Mouse (Mus musculus) heart, adult 2 months (tissue): ENCODE measurements at regions not wholly inside any gene's neighbourhood (a gene's known extent, or its start where the extent isn't known, plus 50 kb on each side); places are given as distances from the start of the nearest gene placed in this dataset.

ENCODE experiments used
- DNase-seq, 2 experiments: peaks; one replicate each; pipeline ENCODE4 v3.0.0; 2021
- H3K27ac ChIP-seq: fragments of 200-600 bp; 2 replicates; pipeline ENCODE4 v1.8.1; 2022
- H3K27me3 ChIP-seq: fragments of 200-500 bp; 2 replicates; pipeline ENCODE4 v1.6.1; 2012; ENCODE audit warnings: mild to moderate bottlenecking, low read length, inconsistent platforms, mixed read lengths; ENCODE audit not compliant: control insufficient read depth, insufficient read depth
- H3K36me3 ChIP-seq: fragments of 200-500 bp; 2 replicates; pipeline ENCODE4 v1.6.1; 2012; ENCODE audit warnings: low read length, inconsistent platforms; ENCODE audit not compliant: control insufficient read depth, insufficient read depth
- H3K4me1 ChIP-seq: fragments of 200-500 bp; 2 replicates; pipeline ENCODE4 v1.6.1; 2011; ENCODE audit warnings: low read length; ENCODE audit not compliant: control insufficient read depth, insufficient read depth
- H3K4me3 ChIP-seq: fragments of 200-600 bp; 2 replicates; pipeline ENCODE4 v1.8.1; 2022
- H3K79me2 ChIP-seq: fragments of 200-500 bp; replicated peaks from 2 replicates; pipeline ENCODE4 v1.6.1; 2012; ENCODE audit warnings: mild to moderate bottlenecking, inconsistent platforms, low read length, moderate library complexity, mixed read lengths; ENCODE audit not compliant: control insufficient read depth, insufficient read depth
- H3K9ac ChIP-seq: fragments of 200-500 bp; 2 replicates; pipeline ENCODE4 v1.6.1; 2012; ENCODE audit warnings: low read depth, mild to moderate bottlenecking, control low read depth, inconsistent platforms, low read length, mixed read lengths
- CTCF ChIP-seq: fragments of 200-600 bp; IDR thresholded peaks from 2 replicates; pipeline ENCODE4 v1.8.1; 2022; ENCODE audit warnings: antibody characterized with exemption, mild to moderate bottlenecking, moderate library complexity
- EP300 ChIP-seq: fragments of 200-500 bp; IDR thresholded peaks from 2 replicates; pipeline ENCODE4 v1.6.1; 2011; ENCODE audit warnings: low read depth, low read length, control low read depth; ENCODE audit not compliant: insufficient read depth
- POLR2A ChIP-seq: fragments of 200-500 bp; IDR thresholded peaks from 2 replicates; pipeline ENCODE4 v1.6.1; 2011; ENCODE audit warnings: mild to moderate bottlenecking, low read depth, low read length, control low read depth; ENCODE audit not compliant: insufficient read depth
- WGBS: fragments of 180-500 bp; shearing (Covaris S2); methylation state at CpG from one replicate; pipeline ENCODE4 v1.1.7; 2018; 5-methylcytosine and 5-hydroxymethylcytosine counted together
- intact Hi-C: fragments of 180-260 bp; cut with DNase I; formaldehyde crosslinking; loops from one replicate; pipeline ENCODE4 v1.15.1; 2025

DNA sequence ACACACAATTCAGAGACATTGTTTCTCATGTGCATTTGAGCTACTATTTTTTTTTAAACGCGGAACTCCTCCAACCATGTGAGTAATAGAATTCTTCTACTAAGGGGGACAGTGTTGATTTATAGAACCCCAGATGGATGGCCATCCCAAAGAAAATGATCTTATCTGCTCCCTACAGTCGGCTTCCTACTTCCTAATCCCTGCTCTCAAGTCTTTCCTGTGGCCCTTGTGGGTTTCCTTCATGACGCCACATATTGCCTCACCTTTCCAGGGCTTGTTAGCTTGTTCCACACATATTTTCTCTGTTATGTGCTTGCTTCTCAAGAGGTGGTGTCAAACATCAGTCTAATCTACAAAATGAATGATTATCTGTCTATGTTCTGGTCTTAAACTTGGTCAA, 651.9 kb upstream of the Sox9 start:
- no peaks in the 10 kb centered on the region for H3K4me1 ChIP-seq
- no peak overlapping the region for H3K27ac ChIP-seq
- no peak for DNase-seq
- H3K9ac ChIP-seq, result no peak overlapping the region
- intact Hi-C loops, result no loop called here
- TF ChIP-seq POLR2A, result no peak
- TF ChIP-seq CTCF, result no peak
- no peak for TF ChIP-seq EP300
- H3K36me3 ChIP-seq, result no peaks in the 10 kb centered on the region
- no peak overlapping the region for H3K4me3 ChIP-seq
- H3K27me3 ChIP-seq, result no peaks in the 10 kb centered on the region
- 50% methylated on average over 4 of the region's 4 CpGs for WGBS
- no peaks in the 10 kb centered on the region for H3K79me2 ChIP-seq

- Histone ChIP-seq H3K79me2 (no peaks in the 10 kb centered on the region), H3K27me3 (no peaks in the 10 kb centered on the region), H3K27ac (no peak overlapping the region), H3K4me1 (no peaks in the 10 kb centered on the region), H3K36me3 (no peaks in the 10 kb centered on the region), H3K9ac (no peak overlapping the region), H3K4me3 (no peak overlapping the region)
- intact Hi-C loops, result no loop called here
- no peak for DNase-seq
- WGBS, result 19% methylated on average over 8 of the region's 8 CpGs
- TF ChIP-seq EP300, result no peak
- no peak for TF ChIP-seq POLR2A
- TF ChIP-seq CTCF, result no peak
Observed at GRCm38 (mm10) chr11:112137401-112138020, 644.5 kb upstream of the Sox9 start.

- DNase-seq, result no peak
- H3K4me3 ChIP-seq, result no peak overlapping the region
- H3K27me3 ChIP-seq, result no peaks in the 10 kb centered on the region
- intact Hi-C loops, result no loop called here
- no peaks in the 10 kb centered on the region for H3K4me1 ChIP-seq
- 89% methylated on average over 9 of the region's 9 CpGs for WGBS
- H3K27ac ChIP-seq, result no peak overlapping the region
- no peak for TF ChIP-seq POLR2A
- H3K79me2 ChIP-seq, result no peaks in the 10 kb centered on the region
- no peaks in the 10 kb centered on the region for H3K36me3 ChIP-seq
- no peak overlapping the region for H3K9ac ChIP-seq
Observed at GRCm38 (mm10) chr11:112140058-112140457, 642.0 kb upstream of the Sox9 start.

DNA sequence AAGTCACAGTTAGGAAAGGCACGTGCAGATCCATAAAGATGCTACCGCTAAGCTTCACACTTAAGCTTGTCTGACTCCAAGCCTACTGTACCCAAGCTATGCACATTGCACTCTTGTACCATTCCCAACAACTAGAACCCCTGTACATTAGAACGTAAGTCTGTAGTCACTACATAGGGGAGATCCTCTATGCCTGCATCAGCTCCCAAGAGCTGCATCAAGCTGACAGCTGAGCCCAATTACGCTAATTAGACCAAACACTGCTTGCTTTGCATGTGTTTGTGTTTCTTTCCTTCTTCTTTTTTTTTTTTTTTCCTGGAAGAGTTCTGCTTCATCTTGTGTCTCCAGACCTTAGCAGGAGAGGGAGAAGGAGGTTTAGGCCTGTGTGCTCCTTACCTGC, 641.5 kb upstream of the Sox9 start:
- Histone ChIP-seq H3K4me3 (no peak overlapping the region), H3K4me1 (no peaks in the 10 kb centered on the region), H3K27me3 (no peaks in the 10 kb centered on the region), H3K27ac (no peak overlapping the region), H3K79me2 (no peaks in the 10 kb centered on the region), H3K9ac (no peak overlapping the region), H3K36me3 (no peaks in the 10 kb centered on the region)
- 91% methylated on average over 4 of the region's 4 CpGs for WGBS
- DNase-seq, result no peak
- TF ChIP-seq POLR2A (no peak), EP300 (no peak), CTCF (no peak)
- intact Hi-C loops, result no loop called here

DNA sequence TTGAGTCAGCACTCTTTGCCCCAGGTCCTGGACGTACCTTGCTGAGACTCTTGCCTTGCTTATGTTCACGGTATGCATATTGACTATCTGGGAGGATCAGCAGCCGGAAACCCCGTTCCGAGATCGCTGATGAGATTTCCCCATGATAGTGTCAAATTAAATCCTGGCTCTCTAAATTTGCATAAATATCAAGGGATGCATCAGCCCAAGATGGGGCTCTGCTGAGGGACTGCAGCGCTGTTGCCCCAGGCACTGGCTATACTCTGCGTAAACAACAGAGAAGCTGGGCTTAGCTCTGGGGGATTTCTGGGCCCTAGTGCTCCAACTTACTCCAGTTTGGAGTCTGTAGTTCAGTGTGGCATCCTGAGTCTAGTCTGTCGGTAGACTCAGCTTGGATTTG, 641.1 kb upstream of the Sox9 start:
- no peak for TF ChIP-seq CTCF
- TF ChIP-seq POLR2A, result no peak
- TF ChIP-seq EP300, result no peak
- intact Hi-C loops, result no loop called here
- WGBS, result 88% methylated on average over 9 of the region's 9 CpGs

GRCm38 (mm10) chr11:112152051-112152450, 630.0 kb upstream of the Sox9 start:
- Histone ChIP-seq H3K9ac (no peak overlapping the region), H3K27me3 (no peaks in the 10 kb centered on the region), H3K79me2 (no peaks in the 10 kb centered on the region), H3K4me1 (no peaks in the 10 kb centered on the region), H3K36me3 (no peaks in the 10 kb centered on the region), H3K4me3 (no peak overlapping the region), H3K27ac (no peak overlapping the region)
- DNase-seq, result no peak
- no peak for TF ChIP-seq CTCF
- TF ChIP-seq POLR2A, result no peak
- no peak for TF ChIP-seq EP300
- 85% methylated on average over 3 of the region's 3 CpGs for WGBS
- intact Hi-C loops, result no loop called here

More for the DNA sequence above, 641.1 kb upstream of the Sox9 start:
- no peaks in the 10 kb centered on the region for H3K79me2 ChIP-seq
- H3K36me3 ChIP-seq, result no peaks in the 10 kb centered on the region
- no peak overlapping the region for H3K4me3 ChIP-seq
- H3K27ac ChIP-seq, result no peak overlapping the region
- no peak for DNase-seq
- no peaks in the 10 kb centered on the region for H3K4me1 ChIP-seq
- H3K9ac ChIP-seq, result no peak overlapping the region
- no peaks in the 10 kb centered on the region for H3K27me3 ChIP-seq
